Mouse (Mus musculus) effector memory CD4-positive, alpha-beta T cell, adult 5 months (primary cell): ENCODE results near the gene Senp3. TPM values are rescaled to one million over a fixed set of nuclear protein-coding genes. Genes with fewer than 3 reads are reported as not detected.

Source experiments
- polyA plus RNA-seq: library from polyadenylated mRNA; unstranded; fragments of 100-300 nt; shearing (Covaris generic); gene quantifications from one replicate; pipeline ENCODE4 v1.2.1, GENCODE M21; 2017

Gene Senp3
- polyA plus RNA-seq, result 32.0 TPM

DNA sequence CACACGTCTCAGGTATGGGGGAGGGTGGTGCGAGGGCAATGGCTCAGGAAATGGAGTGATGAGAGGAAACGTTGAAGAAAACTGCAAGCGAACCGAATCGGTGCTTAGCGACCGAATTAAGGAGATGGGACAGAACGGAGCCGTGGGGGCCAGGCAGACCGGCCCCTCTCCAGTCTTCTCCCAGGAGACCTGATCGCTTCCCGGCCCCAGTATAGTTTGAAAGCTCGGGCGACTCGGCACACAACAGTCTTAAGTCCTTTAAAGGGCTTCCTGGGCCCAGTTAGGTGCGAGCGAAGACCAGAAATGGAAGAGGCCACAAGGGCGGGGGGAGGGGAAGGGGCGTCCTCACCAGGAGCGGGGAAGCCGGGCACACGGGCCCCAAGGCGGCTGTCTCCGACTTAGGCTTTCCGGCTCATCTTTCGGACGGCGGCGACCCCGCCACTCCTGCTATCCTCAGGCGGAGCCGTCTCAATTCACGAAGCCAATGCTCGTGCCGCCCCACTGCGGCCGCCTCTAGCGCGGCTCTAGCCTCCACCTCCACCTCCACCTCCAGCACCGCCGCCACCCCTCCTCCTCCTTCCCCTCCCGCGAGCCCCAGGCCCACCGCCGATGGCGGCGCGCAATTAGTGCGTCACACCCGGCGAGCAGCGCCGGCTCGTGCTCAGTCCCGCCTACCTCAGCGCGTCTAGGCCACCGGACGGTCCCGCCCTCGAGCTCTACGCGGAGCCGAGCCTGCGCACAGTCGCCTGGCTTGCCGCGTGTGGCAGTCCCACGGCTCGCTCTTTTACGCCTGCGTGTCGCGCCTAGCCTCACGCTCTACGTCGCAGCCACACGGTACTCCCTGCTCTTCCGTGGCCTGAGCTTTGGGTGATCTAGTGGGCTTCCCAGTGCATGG lies at the start of gene Senp3:
Senp3 (minus strand) TSS at position 771 of the 895 bp plus-strand sequence.

DNA sequence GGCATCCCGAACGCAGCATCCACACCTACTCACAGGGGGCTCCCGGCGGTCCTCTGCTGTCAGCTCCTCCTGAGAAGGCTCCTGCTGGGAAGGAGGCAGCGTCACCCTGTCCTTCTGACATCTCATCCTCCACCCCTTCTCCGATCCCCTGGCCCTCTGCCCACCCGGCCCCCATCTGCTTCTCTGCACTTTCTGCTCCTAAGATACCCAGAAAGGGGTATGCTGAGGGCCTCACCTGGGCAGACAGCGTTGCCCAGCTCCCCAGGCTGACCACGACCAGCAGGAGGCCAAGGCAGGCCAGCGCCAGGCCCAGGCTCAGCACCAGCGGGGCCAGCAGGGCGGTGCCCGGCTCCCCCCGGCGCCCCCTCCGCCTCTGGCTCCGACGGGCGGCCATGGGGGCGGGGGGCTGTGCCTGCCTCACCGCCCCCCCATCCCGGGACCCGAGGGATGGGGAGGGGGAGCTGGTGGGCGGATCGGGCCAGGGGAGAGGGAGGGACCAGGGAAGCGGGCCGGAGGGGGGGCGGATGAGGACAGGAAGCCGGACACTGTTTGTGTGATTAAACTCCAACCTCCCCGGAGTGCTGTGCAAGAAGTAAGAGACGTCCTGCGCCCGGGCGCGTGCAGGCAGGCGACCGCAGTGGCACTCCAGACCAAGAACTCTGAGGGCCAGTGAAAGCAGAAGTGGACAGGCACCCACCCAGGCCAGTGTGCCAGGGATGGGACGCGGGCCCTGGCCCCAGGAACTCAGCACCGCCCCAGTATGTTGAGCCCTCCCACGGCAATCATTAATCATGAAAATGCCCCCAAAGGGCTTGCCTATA lies 13.7 kb upstream of the Senp3 start, which contains the start of the genes Tnfsf12 and Tnfsfm13:
Tnfsf12 (minus strand) TSS at position 489 of the 821 bp plus-strand sequence.
Tnfsfm13 (minus strand) TSS at position 738 of the 821 bp plus-strand sequence.

DNA sequence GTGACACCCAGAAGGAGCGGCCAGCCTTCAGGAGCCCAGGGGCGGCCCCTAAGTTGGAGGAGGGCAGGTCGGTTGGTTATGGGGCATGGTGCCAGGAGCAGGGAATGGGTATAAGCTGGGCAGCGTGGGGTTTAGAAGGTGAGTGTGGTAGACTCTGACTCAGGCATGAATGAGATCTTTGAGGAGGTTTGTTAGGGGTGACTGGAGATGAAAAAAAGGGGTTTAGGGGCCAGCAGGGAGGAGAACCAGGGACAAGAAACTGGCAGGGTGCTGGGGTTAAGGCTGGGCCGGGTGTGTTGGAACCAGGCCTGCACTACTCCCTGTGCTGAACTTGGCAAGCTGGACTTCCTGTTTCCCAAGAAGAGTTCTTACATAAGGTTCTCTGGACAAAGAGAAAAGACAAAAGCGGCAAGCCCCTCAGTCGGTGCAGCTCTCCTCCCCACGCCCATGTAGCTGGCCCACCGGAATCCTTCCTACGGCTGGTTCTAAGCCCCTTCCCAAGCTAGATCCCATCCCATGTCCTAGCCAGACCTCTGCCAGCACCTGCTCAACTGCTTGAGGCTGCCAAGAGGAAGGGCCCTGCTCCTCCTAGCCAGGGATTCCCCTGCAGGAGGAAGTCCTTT lies 3.8 kb upstream of the Senp3 start, which contains the start of gene Tnfsf13:
Tnfsf13 (minus strand) TSS at position 259 of the 623 bp plus-strand sequence.

DNA sequence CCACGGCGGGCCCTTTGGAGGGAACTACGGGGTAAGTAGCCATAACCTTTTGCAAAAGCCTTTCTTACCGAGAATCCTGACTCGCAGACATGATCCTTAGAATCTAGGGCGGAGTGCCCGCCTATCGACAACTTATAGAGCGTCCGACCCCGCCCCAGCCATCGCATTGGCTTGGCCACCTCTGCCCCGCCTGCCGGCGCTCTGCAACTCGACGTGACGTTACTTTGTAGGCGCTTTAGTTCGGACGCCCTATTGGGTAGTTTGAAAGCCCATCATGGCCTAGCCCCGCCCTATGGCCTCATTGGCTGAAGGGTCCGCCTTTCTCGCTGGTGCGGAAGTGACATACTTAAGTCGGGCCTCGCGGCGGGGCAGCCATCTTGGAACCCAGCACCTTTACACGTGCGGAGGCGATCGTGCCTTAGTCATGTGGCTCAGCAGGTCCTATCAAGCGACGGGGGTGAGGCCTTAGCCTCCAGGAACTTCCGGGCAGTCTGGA lies 9.6 kb downstream of the Senp3 start, which contains the start of gene Eif4a1:
Eif4a1 (minus strand) TSS at position 213 of the 496 bp plus-strand sequence.

DNA sequence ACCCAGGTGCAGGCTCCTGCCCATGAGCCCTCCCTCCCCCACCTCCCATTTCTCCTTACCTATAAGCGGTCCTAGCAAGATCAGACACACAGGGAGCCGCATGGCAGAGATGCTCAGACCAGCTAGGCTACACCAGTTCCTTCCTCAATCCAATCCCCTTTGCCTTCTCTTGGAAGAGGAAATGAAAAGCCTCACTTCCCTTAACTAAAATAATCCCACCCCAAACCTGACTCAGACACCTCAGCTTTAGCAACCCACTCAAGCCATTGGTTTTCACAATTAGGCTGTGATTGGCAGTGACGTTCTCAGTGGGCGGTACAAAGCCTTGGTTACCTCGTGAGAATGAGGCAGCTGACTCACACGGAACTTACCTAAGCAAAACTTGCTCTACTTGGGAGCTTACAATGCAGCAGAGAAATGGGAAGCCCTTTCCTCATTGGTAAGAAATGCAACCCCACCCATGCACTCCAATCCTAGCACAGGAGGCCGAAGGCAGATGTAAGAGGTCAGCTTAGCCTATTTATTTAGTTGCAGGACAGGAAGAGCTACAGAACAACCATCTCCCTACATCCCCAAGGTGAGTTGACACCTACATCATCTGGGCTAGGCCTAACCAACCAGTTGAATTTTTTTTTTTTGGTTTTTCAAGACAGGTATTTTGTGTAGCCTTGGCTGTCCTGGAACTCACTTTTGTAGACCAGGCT lies 15.8 kb downstream of the Senp3 start, which contains the start of gene Cd68:
Cd68 (minus strand) TSS at position 193 of the 704 bp plus-strand sequence.

DNA sequence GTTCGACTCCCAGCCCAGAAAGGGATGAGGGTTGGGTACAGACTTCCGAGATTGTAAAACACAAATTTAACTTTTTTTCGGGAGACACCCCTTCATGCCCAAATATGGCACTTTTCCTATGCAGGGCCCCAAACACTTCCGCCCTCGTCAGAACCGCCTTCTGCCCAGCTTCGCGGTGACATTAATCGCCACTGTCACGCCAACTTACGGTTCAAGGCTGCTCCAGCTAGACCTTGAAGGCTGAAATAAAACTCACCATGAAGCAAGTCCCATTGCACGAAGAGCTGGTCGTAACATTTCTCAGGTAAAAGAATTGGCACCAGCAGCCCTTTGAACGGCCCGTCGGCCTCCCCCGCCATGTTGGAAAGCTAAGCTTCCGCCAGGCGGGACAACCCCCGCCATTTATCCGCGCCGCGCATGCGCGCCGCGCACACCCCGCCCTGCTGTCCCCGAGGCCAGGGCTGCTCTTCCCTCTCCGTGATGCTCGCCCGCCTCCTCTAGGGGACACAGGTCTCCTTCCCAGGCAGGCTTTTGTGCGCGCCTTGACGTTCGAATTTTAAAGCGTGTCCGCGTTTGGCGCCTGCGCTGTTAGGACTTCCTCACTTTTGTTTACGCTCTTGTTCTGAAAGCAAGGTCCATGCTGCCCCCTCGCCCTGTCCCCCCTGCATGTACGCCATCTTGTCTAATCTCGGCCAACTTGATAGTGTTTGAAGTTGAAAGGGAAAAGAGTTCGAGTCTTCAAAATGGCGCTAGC lies 19.5 kb downstream of the Senp3 start, which contains the start of gene Mpdu1:
Mpdu1 (minus strand) TSS at position 430 of the 754 bp plus-strand sequence.

DNA sequence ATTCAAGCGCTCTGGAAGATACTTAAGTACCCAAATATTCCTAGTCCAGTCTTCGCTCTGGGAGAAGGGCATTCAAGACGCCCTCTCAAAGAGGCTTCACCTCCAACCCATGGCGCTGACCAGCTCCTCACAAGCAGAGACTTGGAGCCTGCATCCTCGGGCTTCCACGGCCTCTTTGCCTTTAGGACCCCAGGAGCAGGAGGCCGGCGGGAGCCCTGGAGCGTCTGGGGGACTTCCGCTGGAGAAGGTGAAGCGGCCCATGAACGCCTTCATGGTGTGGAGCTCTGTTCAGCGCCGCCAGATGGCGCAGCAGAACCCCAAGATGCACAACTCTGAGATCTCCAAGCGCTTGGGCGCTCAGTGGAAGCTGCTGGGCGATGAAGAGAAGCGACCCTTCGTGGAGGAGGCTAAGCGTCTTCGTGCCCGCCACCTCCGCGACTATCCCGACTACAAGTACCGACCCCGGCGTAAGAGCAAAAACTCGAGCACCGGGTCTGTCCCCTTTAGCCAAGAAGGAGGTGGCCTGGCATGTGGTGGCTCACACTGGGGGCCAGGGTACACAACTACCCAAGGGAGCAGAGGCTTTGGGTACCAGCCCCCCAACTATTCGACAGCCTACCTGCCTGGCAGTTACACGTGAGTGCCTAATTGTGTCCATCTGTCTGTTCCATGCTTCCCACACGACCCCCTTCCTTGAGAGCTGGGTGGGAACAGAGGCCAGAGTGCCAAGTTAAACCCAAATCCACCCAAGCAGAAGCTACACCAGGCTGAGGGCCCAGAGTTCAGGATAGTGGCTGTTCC lies 26.4 kb downstream of the Senp3 start, which contains the start of gene Sox15:
Sox15 (plus strand) TSS at position 51 of the 801 bp plus-strand sequence.

DNA sequence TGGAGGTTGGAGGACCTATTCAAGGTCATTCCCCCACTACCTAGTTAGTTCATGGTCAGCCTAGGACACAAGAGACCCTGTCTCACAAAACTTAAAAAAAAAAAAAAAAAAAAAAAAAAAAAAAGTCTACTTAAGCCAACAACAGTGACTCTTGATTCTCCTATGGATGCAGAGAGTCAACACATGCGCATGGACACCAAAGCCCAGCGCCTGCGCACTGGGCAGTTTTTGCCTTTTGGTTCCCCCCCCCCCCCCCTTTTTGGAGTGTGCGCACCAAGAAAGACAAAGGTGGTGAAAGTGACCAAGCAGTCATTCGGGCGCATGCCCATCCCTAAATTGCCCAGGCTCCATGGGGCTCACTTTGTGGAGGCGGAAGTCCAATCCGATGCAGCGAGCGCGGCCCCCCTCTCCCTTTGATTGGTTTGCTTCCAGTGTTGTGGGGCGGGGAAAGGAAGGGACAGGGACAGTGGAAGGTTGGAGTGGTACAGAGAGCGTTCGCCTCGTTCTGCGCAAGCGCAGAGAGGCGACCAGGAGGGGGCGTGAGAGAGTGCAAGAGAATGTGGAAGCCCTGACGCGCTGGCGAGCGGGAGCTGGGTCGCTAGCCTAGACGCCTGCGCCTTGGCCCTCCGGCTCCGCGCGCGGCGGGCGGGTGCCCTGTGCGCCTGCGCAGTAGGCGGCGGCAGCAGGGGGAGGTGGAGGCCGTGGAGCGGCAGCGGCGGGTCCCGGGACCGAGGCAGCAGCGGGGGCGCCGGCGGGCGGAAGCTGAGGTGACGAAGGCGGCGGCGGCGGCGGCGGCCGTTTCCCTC lies 49.4 kb downstream of the Senp3 start, which contains the start of gene Fxr2:
Fxr2 (plus strand) TSS at position 707 of the 806 bp plus-strand sequence.

Other genes with a start within 250 kb of the Senp3 start
- gene Dnah2, start 133.0 kb downstream of the Senp3 start, polyA plus RNA-seq, result not detected
- not detected for gene Efnb3, start 121.9 kb downstream of the Senp3 start, polyA plus RNA-seq
- gene Wrap53, start 101.8 kb downstream of the Senp3 start, polyA plus RNA-seq, result 11.0 TPM
- gene Trp53, start 101.7 kb downstream of the Senp3 start, polyA plus RNA-seq, result 180 TPM
- not detected for gene Atp1b2, start 76.1 kb downstream of the Senp3 start, polyA plus RNA-seq
- gene Shbg, start 64.2 kb downstream of the Senp3 start, polyA plus RNA-seq, result not detected
- not detected for gene Sat2, start 60.1 kb downstream of the Senp3 start, polyA plus RNA-seq
- 70.3 TPM for gene Fxr2, start 49.1 kb downstream of the Senp3 start, polyA plus RNA-seq
- gene Sox15, start 26.8 kb downstream of the Senp3 start, polyA plus RNA-seq, result not detected
- 39.4 TPM for gene Mpdu1, start 19.4 kb downstream of the Senp3 start, polyA plus RNA-seq
- 4.3 TPM for gene Cd68, start 15.9 kb downstream of the Senp3 start, polyA plus RNA-seq
- 908 TPM for gene Eif4a1, start 9.7 kb downstream of the Senp3 start, polyA plus RNA-seq
- not detected for gene Tnfsf13, start 3.7 kb upstream of the Senp3 start, polyA plus RNA-seq
- not detected for gene Tnfsf12, start 13.8 kb upstream of the Senp3 start, polyA plus RNA-seq
- not detected for gene Tnfsfm13, start 14.0 kb upstream of the Senp3 start, polyA plus RNA-seq
- 60.5 TPM for gene Polr2a, start 76.6 kb upstream of the Senp3 start, polyA plus RNA-seq
- gene Slc35g3, start 79.9 kb upstream of the Senp3 start, polyA plus RNA-seq, result not detected
- gene Zbtb4, start 83.8 kb upstream of the Senp3 start, polyA plus RNA-seq, result 7.6 TPM
- gene Chrnb1, start 113.9 kb upstream of the Senp3 start, polyA plus RNA-seq, result 1.4 TPM
- gene Fgf11, start 119.8 kb upstream of the Senp3 start, polyA plus RNA-seq, result not detected
- gene Tmem102, start 123.5 kb upstream of the Senp3 start, polyA plus RNA-seq, result not detected
- gene Gm39566, start 133.2 kb upstream of the Senp3 start, polyA plus RNA-seq, result not detected
- not detected for gene Spem2, start 136.4 kb upstream of the Senp3 start, polyA plus RNA-seq
- not detected for gene Spem1, start 140.1 kb upstream of the Senp3 start, polyA plus RNA-seq
- gene Nlgn2, start 155.7 kb upstream of the Senp3 start, polyA plus RNA-seq, result not detected
- gene Tmem256, start 156.4 kb upstream of the Senp3 start, polyA plus RNA-seq, result 42.5 TPM
- 9.2 TPM for gene Plscr3, start 164.3 kb upstream of the Senp3 start, polyA plus RNA-seq
- gene Tnk1, start 176.6 kb upstream of the Senp3 start, polyA plus RNA-seq, result not detected
- gene Tmem95, start 195.9 kb upstream of the Senp3 start, polyA plus RNA-seq, result not detected
- 0.11 TPM for gene Kctd11, start 199.3 kb upstream of the Senp3 start, polyA plus RNA-seq
- 462 TPM for gene Acap1, start 213.5 kb upstream of the Senp3 start, polyA plus RNA-seq
- gene 2810408A11Rik, start 218.9 kb upstream of the Senp3 start, polyA plus RNA-seq, result 0.80 TPM
- 5.4 TPM for gene Neurl4, start 219.0 kb upstream of the Senp3 start, polyA plus RNA-seq
- gene Gps2, start 231.8 kb upstream of the Senp3 start, polyA plus RNA-seq, result 200 TPM
- gene Eif5a, start 239.9 kb upstream of the Senp3 start, polyA plus RNA-seq, result 977 TPM